Mouse (Mus musculus): ENCODE measurements at regions not wholly inside any gene's neighbourhood (a gene's known extent, or its start where the extent isn't known, plus 50 kb on each side); places are given as distances from the start of the nearest gene placed in this dataset.

- no peak for TF ChIP-seq POLR2A (IDR thresholded peaks at IDR 0.05; ENCODE audit: insufficient read length, low read depth)
- no peak for TF ChIP-seq TCF12 (IDR thresholded peaks at IDR 0.05; ENCODE audit: insufficient read depth, poor library complexity, severe bottlenecking)
Measured at GRCm38 (mm10) chr7:98771134-98771775, 63.7 kb upstream of the Wnt11 start.
